Mouse (Mus musculus): ENCODE measurements around the gene Immt.

- TF ChIP-seq EP300 (optimal IDR thresholded peaks at IDR 0.05): no peak
- TF ChIP-seq CTCF (IDR thresholded peaks at IDR 0.05; ENCODE audit: low read depth): no peak
Measured at GRCm38 (mm10) chr6:71801011-71801713, 30.0 kb upstream of the Immt start.
